Mouse (Mus musculus) midbrain, embryonic 10.5 days (tissue): ENCODE results near the gene Nlrp3. TPM values are rescaled to one million over a fixed set of nuclear protein-coding genes. Genes with fewer than 3 reads are reported as not detected.
A peak's percentile ranks its signal among the peaks of the same experiment; 100 is the strongest.

Experiments used
- DNase-seq: peaks from one replicate; pipeline ENCODE4 v3.0.0-alpha.2; 2017; ENCODE audit warnings: low spot score
- H3K27ac ChIP-seq: fragments of 300-500 bp; sonication (generic); replicated peaks from 2 replicates; pipeline ENCODE4 v1.5.1; 2016; ENCODE audit warnings: mild to moderate bottlenecking
- H3K27me3 ChIP-seq: fragments of 300-500 bp; sonication (generic); 2 replicates; pipeline ENCODE4 v1.6.1; 2016; ENCODE audit warnings: low read depth, mild to moderate bottlenecking; ENCODE audit not compliant: poor library complexity, severe bottlenecking
- H3K36me3 ChIP-seq: fragments of 300-500 bp; sonication (generic); 2 replicates; pipeline ENCODE4 v1.6.1; 2016; ENCODE audit warnings: mild to moderate bottlenecking, moderate library complexity
- H3K4me1 ChIP-seq: fragments of 300-500 bp; sonication (generic); 2 replicates; pipeline ENCODE4 v1.6.1; 2016
- H3K4me3 ChIP-seq: fragments of 300-500 bp; sonication (generic); 2 replicates; pipeline ENCODE4 v1.5.1; 2016; ENCODE audit warnings: mild to moderate bottlenecking, moderate library complexity
- H3K9me3 ChIP-seq: fragments of 300-500 bp; sonication (generic); replicated peaks from 2 replicates; pipeline ENCODE4 v1.6.1; 2016; ENCODE audit warnings: mild to moderate bottlenecking
- WGBS: fragments of 180-500 bp; shearing (Covaris S2); methylation state at CpG from one replicate; pipeline ENCODE4 v1.1.7; 2016; 5-methylcytosine and 5-hydroxymethylcytosine counted together
- polyA plus RNA-seq: library from polyadenylated mRNA; unstranded; fragments of >200 nt; fragmentation: Nextera tagmentation; extraction: Ambion mirVana; gene quantifications from 2 replicates; pipeline ENCODE4 v1.2.1, GENCODE M21; 2016

Nlrp3 gene
- polyA plus RNA-seq, 1 experiment from 2014 or later: 0.09 TPM

- Histone ChIP-seq H3K9me3 (no peaks in the 10 kb centered on the region), H3K4me1 (0 out of 2 replicates have a peak, but pooled peaks cover 3% of the 10 kb centered on the region), H3K27ac (no peak overlapping the region), H3K4me3 (no peak overlapping the region), H3K36me3 (no peaks in the 10 kb centered on the region), H3K27me3 (no peaks in the 10 kb centered on the region)
- no peak for DNase-seq
- 89% methylated on average over 1 of the region's 1 CpGs for whole genome bisulfite sequencing
Measured at GRCm38 (mm10) chr11:59517441-59517840, 23.9 kb upstream of the Nlrp3 start.

- WGBS: 74% methylated on average over 10 of the region's 10 CpGs
Measured at GRCm38 (mm10) chr11:59518226-59518625, 23.1 kb upstream of the Nlrp3 start.

GRCm38 (mm10) chr11:59519741-59520495 is 21.4 kb upstream of the Nlrp3 start:
- Histone ChIP-seq H3K27ac (no peak overlapping the region), H3K4me3 (no peak overlapping the region), H3K9me3 (peaks cover 4% of the 10 kb centered on the region; the same call in 1 of the 2 replicates), H3K36me3 (no peaks in the 10 kb centered on the region), H3K27me3 (no peaks in the 10 kb centered on the region), H3K4me1 (0 out of 2 replicates have a peak, but pooled peaks cover 3% of the 10 kb centered on the region)
- DNase-seq: no peak
- 84% methylated on average over 6 of the region's 6 CpGs for WGBS

More at GRCm38 (mm10) chr11:59518226-59518625, 23.1 kb upstream of the Nlrp3 start:
- no peak for DNase-seq
- Histone ChIP-seq H3K4me1 (0 out of 2 replicates have a peak, but pooled peaks cover 3% of the 10 kb centered on the region), H3K4me3 (no peak overlapping the region), H3K27ac (no peak overlapping the region), H3K9me3 (no peaks in the 10 kb centered on the region), H3K27me3 (no peaks in the 10 kb centered on the region), H3K36me3 (no peaks in the 10 kb centered on the region)

- Histone ChIP-seq H3K9me3 (peaks cover 4% of the 10 kb centered on the region; the same call in 1 of the 2 replicates), H3K27ac (no peak overlapping the region), H3K4me3 (no peak overlapping the region), H3K36me3 (no peaks in the 10 kb centered on the region), H3K4me1 (0 out of 2 replicates have a peak, but pooled peaks cover 3% of the 10 kb centered on the region), H3K27me3 (no peaks in the 10 kb centered on the region)
- 100% methylated on average over 2 of the region's 2 CpGs for WGBS
- DNase-seq: no peak
Measured at GRCm38 (mm10) chr11:59524150-59524549, 17.2 kb upstream of the Nlrp3 start.

- peaks cover 4% of the 10 kb centered on the region; the same call in 1 of the 2 replicates for H3K9me3 ChIP-seq
- H3K4me3 ChIP-seq: no peak overlapping the region
- DNase-seq: peak; percentile 59
- no peaks in the 10 kb centered on the region for H3K27me3 ChIP-seq
- WGBS: 16% methylated on average over 10 of the region's 10 CpGs
- no peak overlapping the region for H3K27ac ChIP-seq
- no peaks in the 10 kb centered on the region for H3K4me1 ChIP-seq
- no peaks in the 10 kb centered on the region for H3K36me3 ChIP-seq
Measured at GRCm38 (mm10) chr11:59525237-59525636, 16.1 kb upstream of the Nlrp3 start.

GRCm38 (mm10) chr11:59526472-59527080 is 14.8 kb upstream of the Nlrp3 start, which contains the start of gene Zkscan17:
Gene Zkscan17, minus strand, starts transcription at chr11:59526751.
- Histone ChIP-seq H3K9me3 (peaks cover 4% of the 10 kb centered on the region; the same call in 1 of the 2 replicates), H3K36me3 (no peaks in the 10 kb centered on the region), H3K4me1 (peaks cover 7% of the 10 kb centered on the region; the same call in 1 of the 2 replicates), H3K27me3 (no peaks in the 10 kb centered on the region), H3K27ac (no peak within 1 kb of the TSS), H3K4me3 (no peak within 1 kb of the TSS)
- WGBS: 55% methylated on average over 8 of the region's 8 CpGs
- DNase-seq: peak; percentile 25

- no peak for DNase-seq
- WGBS: 94% methylated on average over 5 of the region's 5 CpGs
- no peaks in the 10 kb centered on the region for H3K27me3 ChIP-seq
- no peak overlapping the region for H3K27ac ChIP-seq
- H3K9me3 ChIP-seq: no peaks in the 10 kb centered on the region
- H3K4me3 ChIP-seq: no peak overlapping the region
- H3K36me3 ChIP-seq: no peaks in the 10 kb centered on the region
- peaks cover 7% of the 10 kb centered on the region; the same call in 1 of the 2 replicates for H3K4me1 ChIP-seq
Measured at GRCm38 (mm10) chr11:59530221-59530620, 11.1 kb upstream of the Nlrp3 start.

GRCm38 (mm10) chr11:59530870-59531535 is 10.4 kb upstream of the Nlrp3 start:
- DNase-seq: no peak
- Histone ChIP-seq H3K27me3 (no peaks in the 10 kb centered on the region), H3K27ac (no peak overlapping the region), H3K4me3 (no peak overlapping the region), H3K36me3 (no peaks in the 10 kb centered on the region), H3K9me3 (no peaks in the 10 kb centered on the region), H3K4me1 (peaks cover 7% of the 10 kb centered on the region; the same call in 1 of the 2 replicates)
- WGBS: 87% methylated on average over 6 of the region's 6 CpGs

GRCm38 (mm10) chr11:59531562-59531961 is 9.8 kb upstream of the Nlrp3 start:
- no peaks in the 10 kb centered on the region for H3K36me3 ChIP-seq
- no peak for DNase-seq

GRCm38 (mm10) chr11:59537218-59538130 is 3.9 kb upstream of the Nlrp3 start:
- H3K9me3 ChIP-seq: no peaks in the 10 kb centered on the region
- no peak for DNase-seq
- H3K27me3 ChIP-seq: no peaks in the 10 kb centered on the region
- 0 out of 2 replicates have a peak, but pooled peaks cover 3% of the 10 kb centered on the region for H3K4me1 ChIP-seq
- H3K36me3 ChIP-seq: no peaks in the 10 kb centered on the region
- WGBS: 74% methylated on average over 16 of the region's 16 CpGs
- H3K4me3 ChIP-seq: no peak overlapping the region
- H3K27ac ChIP-seq: no peak overlapping the region

More at GRCm38 (mm10) chr11:59531562-59531961, 9.8 kb upstream of the Nlrp3 start:
- Histone ChIP-seq H3K4me1 (peaks cover 7% of the 10 kb centered on the region; the same call in 1 of the 2 replicates), H3K4me3 (no peak overlapping the region), H3K27me3 (no peaks in the 10 kb centered on the region), H3K9me3 (no peaks in the 10 kb centered on the region), H3K27ac (no peak overlapping the region)
- 89% methylated on average over 5 of the region's 5 CpGs for WGBS

GRCm38 (mm10) chr11:59538387-59538786 is 3.0 kb upstream of the Nlrp3 start:
- DNase-seq: no peak
- 53% methylated on average over 11 of the region's 11 CpGs for WGBS

More at GRCm38 (mm10) chr11:59538387-59538786, 3.0 kb upstream of the Nlrp3 start:
- Histone ChIP-seq H3K36me3 (no peaks in the 10 kb centered on the region), H3K4me3 (no peak overlapping the region), H3K9me3 (no peaks in the 10 kb centered on the region), H3K4me1 (0 out of 2 replicates have a peak, but pooled peaks cover 3% of the 10 kb centered on the region), H3K27ac (no peak overlapping the region), H3K27me3 (no peaks in the 10 kb centered on the region)
